Mouse (Mus musculus): Measurements from ENCODE around the gene Mast3. TPM values are rescaled to one million over a fixed set of nuclear protein-coding genes. Genes with fewer than 3 reads are reported as not detected.
"Not testable (repeated sequence)": the region's sequence is repeated elsewhere in the genome, so short reads cannot be mapped to it uniquely, and the experiment has no call there.

Gene Mast3
- polyA plus RNA-seq, 1 experiment: 84.2 TPM

GRCm38 (mm10) chr8:70823802-70824201 lies 18.9 kb upstream of the Mast3 start:
- H3K4me3 ChIP-seq (replicated peaks; ENCODE audit: extremely low read depth, low read depth, low read length): no peak overlapping the region
- TF ChIP-seq CTCF (IDR thresholded peaks at IDR 0.05; ENCODE audit: insufficient read depth, low read length) (no peak), POLR2A (IDR thresholded peaks at IDR 0.05; ENCODE audit: borderline replicate concordance, extremely low read depth, low read depth, low read length) (no peak)
- no peaks in the 10 kb centered on the region; the same call in 1 of the 2 replicates for H3K4me1 ChIP-seq (ENCODE audit: control insufficient read depth, insufficient read depth, low read length)
- WGBS: 88% methylated on average over 7 of the region's 7 CpGs
- no peak for DNase-seq

DNA sequence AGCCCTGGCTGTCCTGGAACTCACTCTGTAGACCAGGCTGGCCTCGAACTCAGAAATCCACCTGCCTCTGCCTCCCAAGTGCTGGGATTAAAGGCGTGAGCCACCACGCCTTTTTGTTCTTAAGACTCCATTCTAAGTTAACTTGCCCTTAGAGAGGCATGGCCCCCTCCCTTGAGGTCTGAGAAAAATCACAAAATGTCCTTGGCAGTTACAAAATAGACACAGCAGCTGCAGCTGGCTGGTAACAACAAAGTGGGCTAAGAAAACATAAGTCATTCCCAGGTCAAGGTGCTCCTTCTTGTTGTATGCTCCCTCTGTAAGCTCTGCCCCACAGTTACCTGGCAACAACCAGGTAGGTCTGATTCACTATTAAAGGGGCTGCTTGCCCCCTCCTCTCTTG lies 17.7 kb upstream of the Mast3 start:
- not testable (repeated sequence) for H3K4me1 ChIP-seq (ENCODE audit: control insufficient read depth, insufficient read depth, low read length); H3K4me3 ChIP-seq (replicated peaks; ENCODE audit: extremely low read depth, low read depth, low read length); DNase-seq
- WGBS: 84% methylated on average over 3 of the region's 3 CpGs

GRCm38 (mm10) chr8:70821992-70822391 lies 17.1 kb upstream of the Mast3 start:
- WGBS: 41% methylated on average over 11 of the region's 11 CpGs
- no peak for DNase-seq
- no peak for TF ChIP-seq CTCF (IDR thresholded peaks at IDR 0.05; ENCODE audit: insufficient read depth, low read length)
- TF ChIP-seq POLR2A (IDR thresholded peaks at IDR 0.05; ENCODE audit: borderline replicate concordance, extremely low read depth, low read depth, low read length): no peak
- Histone ChIP-seq H3K4me1 (ENCODE audit: control insufficient read depth, insufficient read depth, low read length) (no peaks in the 10 kb centered on the region; the same call in 1 of the 2 replicates), H3K4me3 (replicated peaks; ENCODE audit: extremely low read depth, low read depth, low read length) (no peak overlapping the region)

GRCm38 (mm10) chr8:70821399-70821962 lies 16.6 kb upstream of the Mast3 start:
- DNase-seq: peak; percentile 71
- 16% methylated on average over 30 of the region's 30 CpGs for WGBS
- Histone ChIP-seq H3K4me1 (ENCODE audit: control insufficient read depth, insufficient read depth, low read length) (no peaks in the 10 kb centered on the region; the same call in 1 of the 2 replicates), H3K4me3 (replicated peaks; ENCODE audit: extremely low read depth, low read depth, low read length) (no peak overlapping the region)
- TF ChIP-seq POLR2A (IDR thresholded peaks at IDR 0.05; ENCODE audit: borderline replicate concordance, extremely low read depth, low read depth, low read length) (no peak), CTCF (IDR thresholded peaks at IDR 0.05; ENCODE audit: insufficient read depth, low read length) (peak; percentile 92)

- Histone ChIP-seq H3K4me3 (replicated peaks; ENCODE audit: extremely low read depth, low read depth, low read length) (peak overlapping the region; percentile 26), H3K4me1 (ENCODE audit: control insufficient read depth, insufficient read depth, low read length) (no peaks in the 10 kb centered on the region; the same call in 1 of the 2 replicates)
- DNase-seq: peak; percentile 78
- WGBS: 16% methylated on average over 31 of the region's 31 CpGs
- TF ChIP-seq POLR2A (IDR thresholded peaks at IDR 0.05; ENCODE audit: borderline replicate concordance, extremely low read depth, low read depth, low read length) (no peak), CTCF (IDR thresholded peaks at IDR 0.05; ENCODE audit: insufficient read depth, low read length) (no peak)
These were observed 15.5 kb upstream of the Mast3 start for GRCm38 (mm10) chr8:70820101-70820935.

GRCm38 (mm10) chr8:70816679-70817078 lies 11.8 kb upstream of the Mast3 start:
- TF ChIP-seq CTCF (IDR thresholded peaks at IDR 0.05; ENCODE audit: insufficient read depth, low read length) (no peak), POLR2A (IDR thresholded peaks at IDR 0.05; ENCODE audit: borderline replicate concordance, extremely low read depth, low read depth, low read length) (0 out of 2 replicates have a peak, but pooled peaks have one; percentile 7)
- Histone ChIP-seq H3K4me1 (ENCODE audit: control insufficient read depth, insufficient read depth, low read length) (no peaks in the 10 kb centered on the region; the same call in 1 of the 2 replicates), H3K4me3 (replicated peaks; ENCODE audit: extremely low read depth, low read depth, low read length) (no peak overlapping the region)
- DNase-seq: peak; percentile 65
- 10% methylated on average over 30 of the region's 30 CpGs for WGBS

DNA sequence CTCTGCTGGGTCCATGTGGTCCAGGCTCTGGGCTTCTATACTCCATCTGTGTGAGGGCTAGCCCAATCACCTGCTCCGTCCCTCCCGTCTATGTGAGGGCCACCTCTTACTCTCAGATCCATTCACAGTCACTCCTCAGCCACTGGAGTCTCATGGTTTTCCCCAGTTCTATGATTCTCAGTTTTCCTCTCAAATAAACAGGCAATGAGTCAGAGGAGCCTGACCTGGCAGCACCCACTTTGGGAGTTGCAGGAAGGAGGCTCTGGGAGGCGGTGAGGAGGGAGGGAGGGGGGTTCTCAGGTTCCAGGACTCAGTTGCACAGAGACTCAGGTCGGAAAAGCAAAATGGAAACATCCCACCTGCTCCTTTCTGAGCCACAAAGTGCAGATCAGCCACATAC lies 8.0 kb upstream of the Mast3 start:
- TF ChIP-seq CTCF (IDR thresholded peaks at IDR 0.05; ENCODE audit: insufficient read depth, low read length) (no peak), POLR2A (IDR thresholded peaks at IDR 0.05; ENCODE audit: borderline replicate concordance, extremely low read depth, low read depth, low read length) (no peak)
- WGBS: 57% methylated on average over 4 of the region's 4 CpGs
- Histone ChIP-seq H3K4me3 (replicated peaks; ENCODE audit: extremely low read depth, low read depth, low read length) (no peak overlapping the region), H3K4me1 (ENCODE audit: control insufficient read depth, insufficient read depth, low read length) (no peaks in the 10 kb centered on the region)
- no peak for DNase-seq

DNA sequence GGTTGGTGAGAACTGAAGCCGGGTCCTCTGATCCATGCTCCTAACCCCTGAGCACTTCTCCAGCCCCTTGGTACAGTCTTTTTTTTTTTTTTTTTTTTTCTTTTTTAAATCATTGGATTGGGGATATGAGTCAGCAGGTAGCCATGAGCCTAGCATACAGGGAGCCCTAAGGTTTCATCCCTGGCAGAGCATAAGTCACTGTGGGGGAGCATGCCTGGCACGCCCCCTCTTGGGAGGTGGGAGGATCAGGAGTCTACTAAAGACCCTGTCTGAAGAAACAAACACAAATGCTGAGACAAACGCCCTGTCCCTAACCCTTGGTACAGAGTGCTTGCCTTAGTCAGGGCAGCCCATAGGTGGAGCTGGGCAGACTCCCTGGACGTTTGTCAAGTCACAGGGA lies 7.2 kb upstream of the Mast3 start:
- WGBS: 62% methylated on average over 4 of the region's 4 CpGs
- TF ChIP-seq CTCF (IDR thresholded peaks at IDR 0.05; ENCODE audit: insufficient read depth, low read length) (no peak), POLR2A (IDR thresholded peaks at IDR 0.05; ENCODE audit: borderline replicate concordance, extremely low read depth, low read depth, low read length) (no peak)
- Histone ChIP-seq H3K4me3 (replicated peaks; ENCODE audit: extremely low read depth, low read depth, low read length) (no peak overlapping the region), H3K4me1 (ENCODE audit: control insufficient read depth, insufficient read depth, low read length) (no peaks in the 10 kb centered on the region)
- no peak for DNase-seq

DNA sequence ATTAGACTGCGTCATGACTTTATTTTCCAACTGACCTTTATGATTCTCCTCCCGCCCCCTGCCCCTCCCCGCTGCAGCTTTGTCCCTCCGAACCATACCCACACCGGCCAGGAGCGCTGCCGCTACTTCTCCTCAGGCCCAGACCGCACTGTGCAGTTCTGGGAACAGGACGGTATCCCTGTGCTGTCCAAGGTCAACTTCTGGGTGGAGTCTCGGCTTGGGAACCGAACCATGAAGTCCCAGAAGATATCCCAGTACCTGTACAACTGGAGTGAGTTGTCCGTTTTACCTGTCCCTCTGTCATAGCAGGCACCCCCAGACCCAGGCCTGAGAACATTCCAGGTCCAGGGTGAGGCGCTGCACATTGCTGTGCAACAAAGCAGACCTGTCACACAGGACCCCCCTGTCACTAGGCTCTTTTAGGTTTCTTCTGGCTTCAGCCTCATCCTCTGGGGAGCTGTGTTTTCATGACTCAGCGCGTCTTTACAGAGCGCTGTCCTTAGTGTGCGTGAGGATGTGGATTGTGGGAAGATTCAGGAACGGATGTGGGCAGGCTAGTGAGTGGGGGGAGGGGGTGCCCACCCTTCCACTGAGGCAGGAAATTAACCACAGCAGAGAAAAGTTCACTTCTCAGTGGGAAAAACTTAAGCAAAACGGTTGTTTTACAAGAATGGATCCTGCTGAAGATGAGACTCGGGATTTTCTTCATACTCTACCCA lies 6.3 kb upstream of the Mast3 start:
- H3K4me3 ChIP-seq (replicated peaks; ENCODE audit: extremely low read depth, low read depth, low read length): no peak overlapping the region
- TF ChIP-seq POLR2A (IDR thresholded peaks at IDR 0.05; ENCODE audit: borderline replicate concordance, extremely low read depth, low read depth, low read length): no peak
- TF ChIP-seq CTCF (IDR thresholded peaks at IDR 0.05; ENCODE audit: insufficient read depth, low read length): no peak
- 67% methylated on average over 20 of the region's 20 CpGs for WGBS
- H3K4me1 ChIP-seq (ENCODE audit: control insufficient read depth, insufficient read depth, low read length): no peaks in the 10 kb centered on the region
- no peak for DNase-seq
